Mouse (Mus musculus) heart, embryonic 12.5 days (tissue): ENCODE results near the gene Gm38392. TPM values are rescaled to one million over a fixed set of nuclear protein-coding genes. Genes with fewer than 3 reads are reported as not detected.

Source experiments
- ATAC-seq: fragments of 200-750 bp; cut with Nextera tagmentation; 2 replicates; pipeline ENCODE4 v1.8.0; 2017; ENCODE audit warnings: moderate TSS enrichment, moderate library complexity; ENCODE audit not compliant: insufficient number of reproducible peaks, low FRiP score
- H3K27ac ChIP-seq: fragments of 300-500 bp; sonication (generic); 2 replicates; pipeline ENCODE4 v1.5.1; 2016; ENCODE audit warnings: mild to moderate bottlenecking, moderate library complexity; ENCODE audit not compliant: poor library complexity, severe bottlenecking
- H3K27me3 ChIP-seq: fragments of 300-500 bp; sonication (generic); replicated peaks from 2 replicates; pipeline ENCODE4 v1.6.1; 2016; ENCODE audit warnings: mild to moderate bottlenecking, moderate library complexity
- H3K36me3 ChIP-seq: fragments of 300-500 bp; sonication (generic); 2 replicates; pipeline ENCODE4 v1.6.1; 2016; ENCODE audit warnings: mild to moderate bottlenecking, moderate library complexity
- H3K4me1 ChIP-seq: fragments of 300-500 bp; sonication (generic); replicated peaks from 2 replicates; pipeline ENCODE4 v1.6.1; 2016; ENCODE audit warnings: mild to moderate bottlenecking
- H3K4me2 ChIP-seq: fragments of 300-500 bp; sonication (generic); 2 replicates; pipeline ENCODE4 v1.6.1; 2016; ENCODE audit warnings: mild to moderate bottlenecking, moderate library complexity
- H3K4me3 ChIP-seq: fragments of 300-500 bp; sonication (generic); 2 replicates; pipeline ENCODE4 v1.5.1; 2016; ENCODE audit warnings: mild to moderate bottlenecking
- H3K9ac ChIP-seq: fragments of 300-500 bp; sonication (generic); 2 replicates; pipeline ENCODE4 v1.6.1; 2016; ENCODE audit warnings: mild to moderate bottlenecking, moderate library complexity
- H3K9me3 ChIP-seq: fragments of 300-500 bp; sonication (generic); replicated peaks from 2 replicates; pipeline ENCODE4 v1.6.1; 2016; ENCODE audit warnings: mild to moderate bottlenecking, moderate library complexity
- WGBS: fragments of 180-500 bp; shearing (Covaris S2); methylation state at CpG from one replicate; pipeline ENCODE4 v1.1.7; 2016; 5-methylcytosine and 5-hydroxymethylcytosine counted together
- polyA plus RNA-seq: library from polyadenylated mRNA; unstranded; fragments of >200 nt; fragmentation: Nextera tagmentation; extraction: Ambion mirVana; gene quantifications from 2 replicates; pipeline ENCODE4 v1.2.1, GENCODE M21; 2016

Gm38392 gene
- polyA plus RNA-seq, 1 experiment from 2014 or later: not detected

DNA sequence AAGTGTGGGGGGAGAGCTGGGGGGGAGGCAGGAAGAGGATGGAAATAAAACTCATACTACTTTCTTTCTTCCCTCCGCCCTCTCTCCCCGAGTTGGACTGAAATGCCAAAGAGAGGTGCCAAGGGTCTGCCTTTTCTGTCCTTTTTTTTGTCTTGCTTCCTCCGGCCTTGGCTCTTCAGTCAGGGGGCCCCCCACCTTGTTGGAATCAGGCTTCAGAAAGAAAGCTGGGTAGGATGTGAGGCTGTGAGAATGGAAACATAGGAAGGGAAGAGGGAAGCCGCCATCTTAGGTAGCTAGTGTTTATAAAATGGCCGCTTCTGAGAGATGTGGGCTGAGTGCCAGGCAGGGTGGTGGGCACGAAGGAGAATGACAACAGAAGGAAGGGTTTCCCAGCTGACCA is 64.6 kb downstream of the Gm38392 start:
- H3K9me3 ChIP-seq: no peaks in the 10 kb centered on the region
- no peak overlapping the region for H3K27ac ChIP-seq
- no peak overlapping the region for H3K4me2 ChIP-seq
- no peak for ATAC-seq
- H3K27me3 ChIP-seq: peaks cover 83% of the 10 kb centered on the region
- H3K4me1 ChIP-seq: no peaks in the 10 kb centered on the region
- H3K36me3 ChIP-seq: no peaks in the 10 kb centered on the region
- WGBS: 75% methylated on average over 6 of the region's 6 CpGs
- H3K9ac ChIP-seq: no peak overlapping the region
- no peak overlapping the region for H3K4me3 ChIP-seq

DNA sequence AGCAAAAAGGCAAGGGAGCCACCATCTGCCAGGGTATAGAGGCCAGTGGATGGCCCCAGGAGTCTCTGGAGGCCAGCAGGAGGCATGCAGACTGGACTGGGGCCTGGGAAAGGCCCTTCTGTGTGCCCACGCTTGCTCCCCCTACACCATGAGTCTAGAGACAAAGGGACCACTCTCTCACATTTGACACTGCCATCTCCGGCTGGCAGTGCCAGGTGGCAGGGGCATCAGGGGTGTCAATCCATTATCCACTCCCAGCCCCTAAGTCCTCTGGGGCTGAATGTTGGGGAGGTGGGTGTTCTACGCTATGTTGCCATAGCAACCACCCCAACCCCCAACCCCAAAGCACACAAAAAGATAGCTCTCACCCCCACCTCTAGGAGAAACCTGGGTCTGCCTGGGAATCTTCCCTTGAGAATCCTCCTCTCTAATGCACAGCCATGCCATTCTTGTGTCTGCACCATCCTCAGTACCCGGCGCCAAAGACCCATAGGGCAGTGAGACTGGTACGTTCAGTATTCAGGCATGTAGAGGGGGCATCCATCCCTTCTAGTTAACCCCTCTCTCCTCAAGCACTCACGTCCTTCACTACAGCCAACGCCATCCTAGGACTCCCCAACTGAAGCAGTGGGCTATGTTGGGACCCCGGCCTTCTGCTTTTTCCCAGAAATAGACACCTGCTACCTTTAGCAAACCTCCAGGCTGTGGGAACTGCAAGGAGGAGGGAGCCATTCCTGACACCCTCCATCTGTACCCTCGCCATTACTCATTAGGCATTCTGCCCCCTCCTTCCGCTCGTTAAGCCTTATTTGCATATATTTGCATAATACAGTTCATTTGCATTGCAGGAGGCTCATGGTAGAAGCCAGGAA is 65.3 kb downstream of the Gm38392 start:
- no peak for ATAC-seq
- 48% methylated on average over 12 of the region's 12 CpGs for WGBS

DNA sequence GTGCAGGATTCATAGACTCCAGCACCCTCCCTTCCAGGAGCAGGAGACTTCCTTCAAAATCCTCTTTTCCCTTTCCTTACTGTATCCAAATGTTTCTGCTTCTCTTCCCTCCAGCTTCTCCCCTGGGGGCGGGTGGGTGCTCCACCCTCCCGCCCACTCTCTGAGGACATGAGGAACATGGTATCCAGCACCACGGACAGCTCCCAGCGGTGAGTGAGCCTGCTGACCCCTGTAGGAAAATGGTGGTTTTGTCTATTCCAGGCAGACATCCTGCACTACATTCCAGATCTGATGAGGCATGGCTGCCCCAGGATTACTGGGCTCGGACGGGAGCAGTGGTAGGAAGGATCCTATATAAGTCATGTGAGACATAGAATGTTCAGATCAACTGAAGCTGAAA is 66.2 kb downstream of the Gm38392 start:
- Histone ChIP-seq H3K9ac (no peak overlapping the region), H3K4me2 (no peak overlapping the region), H3K27ac (no peak overlapping the region), H3K36me3 (no peaks in the 10 kb centered on the region), H3K9me3 (no peaks in the 10 kb centered on the region), H3K27me3 (peaks cover 94% of the 10 kb centered on the region), H3K4me1 (peaks cover 5% of the 10 kb centered on the region), H3K4me3 (no peak overlapping the region)
- WGBS: under 1% methylated on average over 6 of the region's 6 CpGs
- ATAC-seq: no peak

More for the DNA sequence above, 65.3 kb downstream of the Gm38392 start:
- Histone ChIP-seq H3K9me3 (no peaks in the 10 kb centered on the region), H3K4me1 (no peaks in the 10 kb centered on the region), H3K4me2 (no peak overlapping the region), H3K27ac (no peak overlapping the region), H3K4me3 (no peak overlapping the region), H3K9ac (no peak overlapping the region), H3K36me3 (no peaks in the 10 kb centered on the region), H3K27me3 (peaks cover 90% of the 10 kb centered on the region)

- Histone ChIP-seq H3K9me3 (no peaks in the 10 kb centered on the region), H3K9ac (no peak overlapping the region), H3K27me3 (peaks cover 94% of the 10 kb centered on the region), H3K4me2 (no peak overlapping the region), H3K27ac (no peak overlapping the region), H3K4me1 (peaks cover 14% of the 10 kb centered on the region), H3K4me3 (no peak overlapping the region), H3K36me3 (no peaks in the 10 kb centered on the region)
- 20% methylated on average over 9 of the region's 9 CpGs for WGBS
- no peak for ATAC-seq
These were observed 67.1 kb downstream of the Gm38392 start for GRCm38 (mm10) chr3:88219940-88220339.

- no peaks in the 10 kb centered on the region for H3K9me3 ChIP-seq
- WGBS: 61% methylated on average over 1 of the region's 2 CpGs
- H3K4me2 ChIP-seq: no peak overlapping the region
- no peak overlapping the region for H3K27ac ChIP-seq
- peaks cover 94% of the 10 kb centered on the region for H3K27me3 ChIP-seq
- no peak for ATAC-seq
- H3K4me3 ChIP-seq: no peak overlapping the region
- H3K4me1 ChIP-seq: peaks cover 22% of the 10 kb centered on the region
- no peak overlapping the region for H3K9ac ChIP-seq
- no peaks in the 10 kb centered on the region for H3K36me3 ChIP-seq
These were observed 69.3 kb downstream of the Gm38392 start for GRCm38 (mm10) chr3:88217679-88218078.

DNA sequence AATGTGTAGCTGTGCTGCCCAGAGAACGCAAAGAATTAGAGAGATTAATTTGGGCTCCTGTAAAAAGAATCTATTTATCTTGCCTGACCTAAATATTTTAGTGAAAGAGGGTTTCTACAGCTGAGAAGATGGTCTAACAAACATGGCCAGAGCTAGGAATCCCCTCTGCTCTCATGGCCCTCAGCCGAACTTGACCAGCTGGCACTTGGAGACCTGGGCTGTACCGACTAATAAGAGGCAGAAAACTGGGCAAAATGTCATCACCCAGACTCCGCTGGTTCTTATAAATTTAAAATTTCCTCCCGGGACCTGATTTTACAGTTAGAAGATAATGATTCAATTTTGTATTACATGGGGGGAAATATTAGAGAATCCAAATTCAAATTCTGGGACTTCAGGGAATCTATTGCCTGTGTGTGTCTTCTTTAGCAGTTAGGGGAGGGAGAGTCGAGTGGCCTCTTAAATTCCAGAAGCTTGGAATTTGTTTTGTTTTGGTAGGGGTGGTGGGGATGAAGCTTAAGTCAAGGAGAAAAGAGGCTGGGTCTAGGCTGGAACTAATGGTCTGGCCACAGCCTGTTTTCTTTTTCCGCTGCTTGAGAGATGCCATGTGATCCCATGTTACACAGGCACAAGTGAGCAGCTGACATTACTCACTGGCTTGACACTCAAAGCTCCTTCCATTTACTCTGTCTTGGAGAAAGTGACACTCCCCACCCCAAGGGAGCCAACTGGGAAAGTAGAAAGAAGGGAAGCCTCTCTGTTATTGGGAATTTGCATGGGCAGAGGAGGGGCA is 70.3 kb downstream of the Gm38392 start:
- no peak overlapping the region for H3K27ac ChIP-seq
- H3K27me3 ChIP-seq: peaks cover 94% of the 10 kb centered on the region
- no peak for ATAC-seq
- peaks cover 22% of the 10 kb centered on the region for H3K4me1 ChIP-seq
- H3K9me3 ChIP-seq: no peaks in the 10 kb centered on the region
- H3K4me2 ChIP-seq: no peak overlapping the region
- 12% methylated on average over 7 of the region's 7 CpGs for WGBS
- no peaks in the 10 kb centered on the region for H3K36me3 ChIP-seq
- H3K4me3 ChIP-seq: no peak overlapping the region
- H3K9ac ChIP-seq: no peak overlapping the region

GRCm38 (mm10) chr3:88216116-88216515 is 70.9 kb downstream of the Gm38392 start:
- H3K4me1 ChIP-seq: peaks cover 22% of the 10 kb centered on the region
- H3K9me3 ChIP-seq: no peaks in the 10 kb centered on the region
- ATAC-seq: no peak
- 2% methylated on average over 6 of the region's 6 CpGs for WGBS
- peak overlapping the region; percentile 38 for H3K4me3 ChIP-seq
- peaks cover 94% of the 10 kb centered on the region for H3K27me3 ChIP-seq
- H3K9ac ChIP-seq: no peak overlapping the region
- peak overlapping the region; percentile 66 for H3K4me2 ChIP-seq
- no peak overlapping the region for H3K27ac ChIP-seq
- no peaks in the 10 kb centered on the region for H3K36me3 ChIP-seq

GRCm38 (mm10) chr3:88215553-88216004 is 71.4 kb downstream of the Gm38392 start:
- Histone ChIP-seq H3K9me3 (no peaks in the 10 kb centered on the region), H3K4me3 (peak overlapping the region; percentile 38), H3K9ac (0 out of 2 replicates have a peak overlapping the region, but pooled peaks have one; percentile 9), H3K27me3 (peaks cover 97% of the 10 kb centered on the region), H3K36me3 (no peaks in the 10 kb centered on the region), H3K27ac (no peak overlapping the region), H3K4me1 (peaks cover 22% of the 10 kb centered on the region), H3K4me2 (peak overlapping the region; percentile 66)
- WGBS: under 1% methylated on average over 23 of the region's 23 CpGs
- ATAC-seq: no peak

GRCm38 (mm10) chr3:88214971-88215552 is 71.9 kb downstream of the Gm38392 start:
- peaks cover 22% of the 10 kb centered on the region for H3K4me1 ChIP-seq
- ATAC-seq: no peak
- no peaks in the 10 kb centered on the region for H3K36me3 ChIP-seq

DNA sequence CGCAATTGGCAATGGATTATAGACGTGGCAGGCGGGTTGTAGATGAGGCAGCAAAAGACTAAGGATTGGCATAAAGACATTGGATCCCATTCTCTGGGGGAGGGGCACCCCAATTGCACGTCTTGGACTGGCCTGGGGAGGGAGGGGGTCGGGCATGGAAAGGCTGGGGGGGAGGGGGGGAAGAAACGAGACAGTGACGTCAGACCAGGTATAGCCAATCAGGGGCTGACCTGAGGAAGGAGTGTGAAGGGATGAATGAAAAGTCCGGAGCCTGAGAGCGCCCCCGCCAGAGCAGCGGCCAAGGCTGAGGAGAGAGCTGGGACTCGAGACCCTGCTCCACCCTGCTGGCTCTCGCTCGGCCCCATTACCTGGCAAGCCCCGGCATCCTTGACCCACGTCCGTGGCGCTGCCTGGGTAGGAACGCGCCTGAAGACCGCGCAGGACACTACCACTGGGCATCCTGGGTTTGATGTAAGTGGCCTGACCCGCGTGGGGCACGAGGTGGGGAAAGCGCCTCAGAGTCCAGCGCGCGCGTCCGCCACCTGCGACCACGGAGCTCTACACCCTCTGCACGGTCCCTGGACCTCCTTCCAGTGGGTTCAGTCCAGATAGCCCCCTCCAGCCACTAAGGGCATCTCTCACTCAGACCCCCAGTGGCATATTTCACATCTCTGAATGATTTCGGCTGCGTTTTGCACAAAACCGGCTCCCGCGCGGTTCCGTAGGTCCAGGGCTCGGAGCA is 72.6 kb downstream of the Gm38392 start:
- Histone ChIP-seq H3K4me3 (peak overlapping the region; percentile 38), H3K4me2 (peak overlapping the region; percentile 66), H3K27me3 (peaks cover 97% of the 10 kb centered on the region), H3K27ac (no peak overlapping the region), H3K9ac (no peak overlapping the region), H3K9me3 (no peaks in the 10 kb centered on the region), H3K4me1 (peaks cover 22% of the 10 kb centered on the region), H3K36me3 (no peaks in the 10 kb centered on the region)
- ATAC-seq: 0 out of 2 replicates have a peak, but pooled peaks have one; percentile 18
- WGBS: 2% methylated on average over 42 of the region's 42 CpGs

More at GRCm38 (mm10) chr3:88214971-88215552, 71.9 kb downstream of the Gm38392 start:
- H3K4me3 ChIP-seq: peak overlapping the region; percentile 38
- no peak overlapping the region for H3K27ac ChIP-seq
- H3K27me3 ChIP-seq: peaks cover 97% of the 10 kb centered on the region
- H3K9me3 ChIP-seq: no peaks in the 10 kb centered on the region
- whole genome bisulfite sequencing: 1% methylated on average over 48 of the region's 48 CpGs
- H3K4me2 ChIP-seq: peak overlapping the region; percentile 66
- 0 out of 2 replicates have a peak overlapping the region, but pooled peaks have one; percentile 9 for H3K9ac ChIP-seq
